ENCODE assay signal across 9 mouse cellular contexts in genomic region chr19:10323362-10323837, GRCm38 (mm10). TPM values are rescaled to one million over a fixed set of nuclear protein-coding genes. Genes with fewer than 3 reads are reported as not detected.
DNase-seq lines count a peak whose midpoint lies in the region; ATAC-seq and TF ChIP-seq lines count a peak whose summit lies in the region.
"Had no signal": no experiment of that assay in that cellular context is flagged by ENCODE, and none has a peak within 500 bp of the region (broad histone marks: within the 10 kb centered on the region; RNA-seq: fewer than 3 reads in every experiment).

No protein-coding gene starts in this region.

- no peaks in the 10 kb centered on the region for H3K9me3 ChIP-seq in hindbrain, embryonic 12.5 days (replicated peaks)
- H3K9me3 ChIP-seq: megakaryocyte, embryonic 14.5 days had no signal

- WGBS in heart, adult 2 months: 8% methylated on average over 9 of the region's 9 CpGs
- 29% methylated on average over 9 of the region's 9 CpGs for WGBS in hindbrain, embryonic 12.5 days

- peak; percentile 21 to 25 for DNase-seq in heart, adult 18-20 months
- DNase-seq in heart, adult 2 months: no peak
- peak; percentile 48 for DNase-seq in 416B (ENCODE audit: low read depth)
- peak; percentile 62 to 65 for DNase-seq in lung, postnatal 4 days
- DNase-seq in left cerebral cortex, adult 8-10 months (ENCODE audit: low spot score in 2 of 2): no peak
- DNase-seq in gastrocnemius, adult 18-20 months (ENCODE audit: low spot score): no peak
- DNase-seq in right cerebral cortex, postnatal 25 days: no peak

- H3K36me3 ChIP-seq in heart, adult 2 months (ENCODE audit: control insufficient read depth, insufficient read depth, low read length): no peaks in the 10 kb centered on the region
- no peaks in the 10 kb centered on the region for H3K36me3 ChIP-seq in hindbrain, embryonic 12.5 days

- no peaks in the 10 kb centered on the region for H3K27me3 ChIP-seq in heart, adult 2 months (ENCODE audit: control insufficient read depth, insufficient read depth, low read length)
- H3K27me3 ChIP-seq in hindbrain, embryonic 12.5 days: no peaks in the 10 kb centered on the region; the same call in 1 of the 2 replicates

- TF ChIP-seq EP300 in heart, adult 2 months (IDR thresholded peaks at IDR 0.05; ENCODE audit: insufficient read depth, low read depth, low read length): no peak

- H3K4me1 ChIP-seq in heart, adult 2 months (ENCODE audit: control insufficient read depth, insufficient read depth, low read length): no peaks in the 10 kb centered on the region; the same call in 1 of the 2 replicates
- H3K4me1 ChIP-seq in hindbrain, embryonic 12.5 days: 0 out of 2 replicates have a peak, but pooled peaks cover 4% of the 10 kb centered on the region
- H3K4me1 ChIP-seq: megakaryocyte, embryonic 14.5 days had no signal

- 0 out of 2 replicates have a peak, but pooled peaks have one; percentile 35 for ATAC-seq in hindbrain, embryonic 12.5 days (ENCODE audit: low FRiP score)

- no peaks in the 10 kb centered on the region for H3K79me2 ChIP-seq in heart, adult 2 months (replicated peaks; ENCODE audit: control insufficient read depth, insufficient read depth, low read length)

- TF ChIP-seq CTCF in heart, adult 2 months (IDR thresholded peaks at IDR 0.05): no peak

- H3K27ac ChIP-seq in heart, adult 2 months: no peak overlapping the region
- no peak overlapping the region for H3K27ac ChIP-seq in hindbrain, embryonic 12.5 days

- H3K4me2 ChIP-seq in hindbrain, embryonic 12.5 days (replicated peaks): no peak overlapping the region

- intact Hi-C loops in heart, adult 2 months (cut with DNase I): no loop called here

- no peak overlapping the region for H3K9ac ChIP-seq in heart, adult 2 months (ENCODE audit: low read depth, low read length)
- no peak overlapping the region for H3K9ac ChIP-seq in hindbrain, embryonic 12.5 days

- no peak for TF ChIP-seq POLR2A in heart, adult 2 months (IDR thresholded peaks at IDR 0.05; ENCODE audit: insufficient read depth, low read depth, low read length)

- no peak overlapping the region for H3K4me3 ChIP-seq in heart, adult 2 months
- no peak overlapping the region for H3K4me3 ChIP-seq in hindbrain, embryonic 12.5 days
- H3K4me3 ChIP-seq: megakaryocyte, embryonic 14.5 days had no signal

RNA-seq across cellular contexts. Expression of gene Dagla, which starts 18.7 kb away (rescaled TPM):
- total RNA-seq in heart, adult 18-20 months (2021): 1 to 10 TPM; 3.3 TPM
- total RNA-seq in heart, adult 2 months (2021): 1 to 10 TPM; 2.5 to 3.3 TPM
- 4.8 and 5.7 TPM in 2 replicates for polyA plus RNA-seq in heart, adult 2 months (2012; rRNA removed)
- polyA plus RNA-seq in hindbrain, embryonic 12.5 days (2016; fragmentation: Nextera tagmentation; extraction: Ambion mirVana): 4.9 and 5.1 TPM in 2 replicates
- total RNA-seq in left cerebral cortex, adult 8-10 months (2022): 10 to 100 TPM; 72.6 to 77.7 (median 74.9) TPM
- total RNA-seq in gastrocnemius, adult 18-20 months (2021): 1 to 10 TPM; 8.3 TPM

Comparison
In these comparisons a context has a peak if more than half of its experiments do, and no peak if none do; other contexts are left out.
1. DNase-seq: peak in heart, adult 18-20 months (2 of 2), 416B (single experiment) and lung, postnatal 4 days (2 of 2); none in heart, adult 2 months (0 of 2), left cerebral cortex, adult 8-10 months (0 of 2), gastrocnemius, adult 18-20 months (single experiment) and right cerebral cortex, postnatal 25 days (single experiment).
2. RNA of gene Dagla, which starts 18.7 kb away (total RNA-seq): 72.6 to 77.7 TPM in left cerebral cortex, adult 8-10 months; 8.3 TPM in gastrocnemius, adult 18-20 months, 3.3 TPM in heart, adult 18-20 months and 2.5 to 3.3 TPM in heart, adult 2 months; every median in the first group is over 4 times any median in the second.